Mouse (Mus musculus) inflammation-experienced regulatory T-cells, adult 16 weeks (primary cell): Measurements from ENCODE around the gene Ppp1r1b. TPM values are rescaled to one million over a fixed set of nuclear protein-coding genes. Genes with fewer than 3 reads are reported as not detected.

Experiments used
- polyA plus RNA-seq: library from polyadenylated mRNA; unstranded; fragments of 100-300 nt; shearing (Covaris generic); gene quantifications from one replicate; pipeline ENCODE4 v1.2.1, GENCODE M21; 2017

Ppp1r1b gene
- not detected for polyA plus RNA-seq

GRCm38 (mm10) chr11:98348083-98348961 is at the start of gene Ppp1r1b:
Ppp1r1b (plus strand) TSS chr11:98348404.

GRCm38 (mm10) chr11:98329081-98329959 is 18.9 kb upstream of the Ppp1r1b start, which contains the start of gene Neurod2:
Neurod2 (minus strand) TSS chr11:98329648.

GRCm38 (mm10) chr11:98358161-98359083 is 10.2 kb downstream of the Ppp1r1b start, which contains the start of gene Stard3:
Stard3 (plus strand) TSS chr11:98358368.

DNA sequence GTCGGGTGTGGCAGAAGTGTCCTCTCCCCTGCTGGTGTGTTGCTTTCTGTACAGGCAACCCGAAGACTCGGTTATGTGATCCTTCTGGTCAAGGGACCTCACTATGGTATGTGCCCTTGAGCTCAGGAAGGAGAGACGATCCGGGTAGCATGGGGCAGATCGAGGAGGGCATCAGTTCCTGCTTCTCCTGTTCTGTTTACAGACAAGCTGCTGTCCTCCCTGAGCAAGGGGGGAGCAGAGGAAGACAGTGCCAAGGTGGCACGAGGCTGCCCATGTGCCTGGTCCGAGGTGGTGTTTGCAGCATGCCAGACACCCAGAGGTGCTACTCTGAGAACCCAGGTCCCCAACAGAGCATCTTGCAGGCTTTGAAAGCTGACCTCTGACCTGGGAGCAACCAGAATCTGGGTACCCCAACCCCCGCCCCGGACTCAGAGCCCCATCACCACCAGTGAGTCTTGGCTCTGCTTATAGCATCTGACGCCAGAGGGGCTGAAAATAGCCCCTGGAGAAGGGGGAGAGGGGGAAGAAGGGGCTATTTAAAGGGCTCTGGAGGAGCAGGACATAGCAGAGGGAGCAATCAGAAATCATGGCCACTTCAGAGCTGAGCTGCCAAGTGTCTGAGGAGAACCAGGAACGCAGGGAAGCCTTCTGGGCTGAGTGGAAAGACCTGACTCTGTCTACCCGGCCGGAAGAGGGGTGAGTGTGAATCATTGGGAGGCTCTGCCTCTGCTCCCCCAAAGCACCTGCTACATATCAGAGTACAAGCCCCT is 35.2 kb downstream of the Ppp1r1b start, which contains the start of gene Tcap:
TSS of gene Tcap (plus strand) at position 551 of the 770 bp plus-strand sequence.

DNA sequence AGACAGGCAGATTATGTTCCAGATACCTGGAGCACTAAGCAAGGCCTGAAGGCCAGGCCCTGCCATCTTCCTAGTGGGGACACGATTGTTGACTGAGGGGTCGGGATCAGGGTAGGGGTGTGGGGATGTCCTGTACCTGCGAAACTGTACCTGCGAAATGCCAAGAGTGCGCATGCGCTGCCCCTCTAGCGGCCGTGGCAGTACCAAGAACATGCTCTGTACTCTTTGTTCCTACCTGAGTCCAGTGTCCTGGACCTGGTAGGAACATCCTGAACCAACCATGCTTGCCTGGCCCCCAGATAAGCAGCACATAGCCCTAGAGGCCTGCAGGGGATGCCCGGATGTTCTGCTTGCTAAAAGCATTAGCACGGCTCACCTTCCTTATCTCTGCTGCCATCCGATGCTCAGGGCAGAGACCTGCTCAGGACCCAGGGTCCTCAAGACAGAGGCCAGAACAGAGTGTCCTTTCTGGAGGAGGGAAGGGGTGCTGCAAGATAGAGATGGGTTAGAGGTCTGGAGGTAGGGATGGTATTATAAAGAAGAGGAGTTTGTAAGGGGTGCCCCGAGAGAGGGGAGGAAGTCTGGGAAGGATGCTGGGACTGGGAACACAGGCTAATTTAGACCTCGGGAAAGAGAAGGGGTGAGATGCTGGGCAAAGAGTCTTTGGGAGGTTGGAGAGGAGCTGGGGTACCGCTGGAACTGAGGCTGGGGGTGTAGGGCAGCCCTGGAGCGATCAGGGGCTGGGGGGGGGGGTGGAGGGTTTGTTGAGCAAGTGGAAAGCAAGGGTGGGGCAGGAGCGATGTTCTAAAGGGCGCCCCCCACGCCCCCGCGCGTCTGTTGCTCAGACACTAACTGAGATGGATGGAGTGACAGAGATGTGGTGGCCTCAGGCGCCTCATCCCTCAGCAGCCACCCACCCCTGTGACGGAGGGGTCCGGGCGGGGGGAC is 37.7 kb downstream of the Ppp1r1b start, which contains the start of gene Pnmt:
TSS of gene Pnmt (plus strand) at position 813 of the 948 bp plus-strand sequence.

DNA sequence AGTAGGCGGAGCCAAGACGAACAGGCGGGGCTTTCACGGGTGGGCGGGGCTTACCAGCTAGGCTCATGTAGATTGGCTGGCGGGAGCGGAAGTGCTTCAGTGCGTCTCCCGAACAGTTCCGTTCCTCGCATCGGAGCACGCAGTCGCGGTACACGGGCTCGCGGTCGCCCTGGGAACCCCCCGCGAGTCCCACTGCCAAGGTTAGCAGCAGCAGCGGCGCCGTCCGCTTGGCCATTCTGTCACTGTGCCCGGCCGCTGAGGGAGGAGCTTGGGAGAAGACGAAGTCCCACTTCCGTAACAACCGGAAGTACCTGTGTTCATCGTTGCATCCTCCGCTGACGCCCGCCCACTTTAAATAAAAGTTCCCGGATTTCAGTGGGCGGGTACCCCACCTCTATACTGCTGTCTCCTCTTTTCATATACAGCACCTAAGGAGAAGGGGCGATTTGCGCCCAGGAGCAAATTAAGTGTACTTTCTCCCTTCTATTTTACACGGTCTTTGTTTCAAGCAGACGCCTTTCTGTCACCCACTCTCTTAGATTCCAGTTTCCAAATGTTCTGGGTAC is 52.0 kb downstream of the Ppp1r1b start, which contains the start of gene Pgap3:
TSS of gene Pgap3 (minus strand) at position 330 of the 566 bp plus-strand sequence.

Other genes starting within 250 kb of the Ppp1r1b start
- 8.2 TPM for gene Fbxl20, start 198.0 kb upstream of the Ppp1r1b start, polyA plus RNA-seq
- 61.3 TPM for gene Med1, start 155.1 kb upstream of the Ppp1r1b start, polyA plus RNA-seq
- 19.6 TPM for gene Cdk12, start 145.3 kb upstream of the Ppp1r1b start, polyA plus RNA-seq
- not detected for gene Neurod2, start 18.8 kb upstream of the Ppp1r1b start, polyA plus RNA-seq
- gene Stard3, start 10.0 kb downstream of the Ppp1r1b start, polyA plus RNA-seq = 88.3 TPM
- gene Tcap, start 35.4 kb downstream of the Ppp1r1b start, polyA plus RNA-seq = not detected
- gene Pnmt, start 38.0 kb downstream of the Ppp1r1b start, polyA plus RNA-seq = not detected
- 16.4 TPM for gene Pgap3, start 52.1 kb downstream of the Ppp1r1b start, polyA plus RNA-seq
- 0.45 TPM for gene Erbb2, start 64.1 kb downstream of the Ppp1r1b start, polyA plus RNA-seq
- 179 TPM for gene Mien1, start 90.6 kb downstream of the Ppp1r1b start, polyA plus RNA-seq
- 7.2 TPM for gene Grb7, start 98.0 kb downstream of the Ppp1r1b start, polyA plus RNA-seq
- 76.7 TPM for gene Ikzf3, start 197.6 kb downstream of the Ppp1r1b start, polyA plus RNA-seq
- gene Zpbp2, start 202.7 kb downstream of the Ppp1r1b start, polyA plus RNA-seq = 4.4 TPM
- gene Ormdl3, start 239.0 kb downstream of the Ppp1r1b start, polyA plus RNA-seq = 96.0 TPM
- not detected for gene Lrrc3c, start 249.9 kb downstream of the Ppp1r1b start, polyA plus RNA-seq